Mouse (Mus musculus): ENCODE measurements around the gene Map4k2. TPM values are rescaled to one million over a fixed set of nuclear protein-coding genes. Genes with fewer than 3 reads are reported as not detected.

Map4k2 gene
- polyA plus RNA-seq, 1 experiment from 2014 or later, result 12.5 TPM

GRCm38 (mm10) chr19:6349215-6349983, 8.5 kb downstream of the Map4k2 start:
- H3K4me1 ChIP-seq, result peaks cover 45% of the 10 kb centered on the region
- H3K36me3 ChIP-seq, result peaks cover 59% of the 10 kb centered on the region
- H3K27me3 ChIP-seq (replicated peaks), result no peaks in the 10 kb centered on the region
- no peak overlapping the region for H3K4me3 ChIP-seq
- H3K9ac ChIP-seq, result 0 out of 2 replicates have a peak overlapping the region, but pooled peaks have one; percentile 51
- H3K27ac ChIP-seq (replicated peaks), result peak overlapping the region; percentile 61
- WGBS, result 30% methylated on average over 14 of the region's 14 CpGs
- H3K4me2 ChIP-seq, result no peak overlapping the region
- no peaks in the 10 kb centered on the region for H3K9me3 ChIP-seq
- ATAC-seq (ENCODE audit: extremely low read depth, insufficient number of reproducible peaks, low FRiP score, low TSS enrichment), result peak; percentile 23; the same call in 1 of the 2 replicates

DNA sequence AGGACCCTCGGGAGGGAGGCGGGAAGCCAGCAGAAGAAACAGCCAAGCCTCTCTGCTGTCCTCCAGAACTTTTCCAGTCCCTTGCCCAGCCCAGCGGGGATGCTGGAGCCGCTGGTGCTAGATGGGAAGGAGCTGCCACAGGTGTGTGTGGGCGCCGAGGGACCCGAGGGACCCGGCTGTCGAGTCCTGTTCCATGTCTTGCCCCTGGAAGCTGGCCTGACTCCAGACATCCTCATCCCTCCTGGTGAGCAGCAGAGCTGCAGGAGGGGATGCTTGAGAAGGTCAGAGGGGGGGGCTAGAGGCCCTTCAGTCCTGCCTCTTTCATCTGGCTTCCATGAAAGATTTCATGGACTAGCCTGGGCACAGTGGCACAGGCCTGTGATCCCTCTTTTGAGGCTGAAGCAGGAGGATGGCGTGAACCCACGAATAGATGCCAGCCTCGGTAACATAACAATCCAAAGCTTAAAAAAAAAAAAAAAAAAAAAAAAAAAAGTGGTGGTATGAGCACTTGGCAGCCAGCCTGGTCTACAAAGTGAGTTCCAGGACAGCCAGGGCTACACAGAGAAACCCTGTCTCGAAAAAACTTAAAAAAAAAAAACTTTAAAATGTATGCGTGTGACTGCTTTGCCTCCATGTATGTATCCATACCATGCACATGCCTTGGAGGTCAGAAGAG, 10.6 kb downstream of the Map4k2 start:
- Histone ChIP-seq H3K9me3 (no peaks in the 10 kb centered on the region), H3K4me2 (no peak overlapping the region), H3K27ac (replicated peaks) (no peak overlapping the region), H3K27me3 (replicated peaks) (no peaks in the 10 kb centered on the region), H3K4me1 (peaks cover 41% of the 10 kb centered on the region), H3K4me3 (no peak overlapping the region), H3K9ac (no peak overlapping the region), H3K36me3 (peaks cover 45% of the 10 kb centered on the region)
- 47% methylated on average over 14 of the region's 14 CpGs for WGBS
- ATAC-seq (ENCODE audit: extremely low read depth, insufficient number of reproducible peaks, low FRiP score, low TSS enrichment), result no peak

- H3K27ac ChIP-seq (replicated peaks), result no peak overlapping the region
- no peaks in the 10 kb centered on the region for H3K27me3 ChIP-seq (replicated peaks)
- WGBS, result 79% methylated on average over 2 of the region's 2 CpGs
- H3K9me3 ChIP-seq, result no peaks in the 10 kb centered on the region
- ATAC-seq (ENCODE audit: extremely low read depth, insufficient number of reproducible peaks, low FRiP score, low TSS enrichment), result no peak
- no peak overlapping the region for H3K4me3 ChIP-seq
- H3K4me1 ChIP-seq, result peaks cover 41% of the 10 kb centered on the region
- no peak overlapping the region for H3K9ac ChIP-seq
- H3K36me3 ChIP-seq, result peaks cover 39% of the 10 kb centered on the region
- H3K4me2 ChIP-seq, result no peak overlapping the region
Observed at GRCm38 (mm10) chr19:6352107-6352505, 11.2 kb downstream of the Map4k2 start.

DNA sequence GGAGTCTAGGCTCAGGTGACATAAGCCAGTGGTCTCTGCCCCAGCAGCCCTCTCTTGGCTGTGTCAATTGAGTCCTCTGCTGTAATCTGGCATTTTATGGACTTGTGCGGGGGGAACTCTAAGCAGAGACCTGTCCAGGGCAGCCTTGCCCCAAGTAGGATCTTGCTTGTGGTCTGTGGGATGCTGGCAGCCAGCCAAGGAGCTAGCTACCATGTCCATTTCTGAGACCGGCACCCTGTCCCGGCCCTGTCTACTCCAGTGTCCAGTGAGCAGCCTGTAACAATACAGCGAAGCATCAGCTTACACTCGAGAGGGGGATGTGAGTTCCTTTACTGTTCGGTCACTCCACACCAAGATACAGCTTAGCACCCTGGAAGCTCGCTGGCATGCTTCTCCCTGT, 13.1 kb downstream of the Map4k2 start:
- H3K4me3 ChIP-seq, result no peak overlapping the region
- H3K27ac ChIP-seq (replicated peaks), result no peak overlapping the region
- no peaks in the 10 kb centered on the region for H3K27me3 ChIP-seq (replicated peaks)
- WGBS, result 70% methylated on average over 7 of the region's 7 CpGs
- H3K9me3 ChIP-seq, result no peaks in the 10 kb centered on the region
- H3K9ac ChIP-seq, result no peak overlapping the region
- no peak overlapping the region for H3K4me2 ChIP-seq
- ATAC-seq (ENCODE audit: extremely low read depth, insufficient number of reproducible peaks, low FRiP score, low TSS enrichment), result no peak
- peaks cover 32% of the 10 kb centered on the region for H3K36me3 ChIP-seq
- peaks cover 26% of the 10 kb centered on the region for H3K4me1 ChIP-seq

DNA sequence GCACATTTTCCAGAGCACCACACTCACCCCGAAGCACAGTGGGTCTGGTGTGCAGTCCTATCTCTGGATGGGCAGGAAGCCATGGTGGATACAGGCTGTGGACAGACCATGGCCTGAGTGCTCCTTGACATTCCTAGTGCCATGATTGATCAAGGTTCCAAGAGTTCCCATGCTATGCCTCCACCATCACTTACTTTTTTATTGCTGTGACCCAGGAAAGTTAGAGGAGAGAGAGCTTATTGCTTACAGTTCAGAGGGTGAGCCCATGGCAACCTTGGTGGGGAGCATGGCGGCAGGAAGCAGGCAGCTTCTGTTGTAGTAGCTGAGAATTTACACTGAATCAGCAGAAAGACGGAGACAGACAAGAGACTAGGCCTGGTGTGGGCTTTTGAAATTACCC, 20.4 kb downstream of the Map4k2 start:
- H3K4me2 ChIP-seq, result no peak overlapping the region
- H3K27ac ChIP-seq (replicated peaks), result no peak overlapping the region
- H3K9ac ChIP-seq, result no peak overlapping the region
- H3K9me3 ChIP-seq, result no peaks in the 10 kb centered on the region
- ATAC-seq (ENCODE audit: extremely low read depth, insufficient number of reproducible peaks, low FRiP score, low TSS enrichment), result no peak
- H3K4me1 ChIP-seq, result peaks cover 23% of the 10 kb centered on the region
- H3K36me3 ChIP-seq, result peaks cover 35% of the 10 kb centered on the region
- H3K27me3 ChIP-seq (replicated peaks), result no peaks in the 10 kb centered on the region
- 84% methylated on average over 3 of the region's 3 CpGs for WGBS
- H3K4me3 ChIP-seq, result no peak overlapping the region

DNA sequence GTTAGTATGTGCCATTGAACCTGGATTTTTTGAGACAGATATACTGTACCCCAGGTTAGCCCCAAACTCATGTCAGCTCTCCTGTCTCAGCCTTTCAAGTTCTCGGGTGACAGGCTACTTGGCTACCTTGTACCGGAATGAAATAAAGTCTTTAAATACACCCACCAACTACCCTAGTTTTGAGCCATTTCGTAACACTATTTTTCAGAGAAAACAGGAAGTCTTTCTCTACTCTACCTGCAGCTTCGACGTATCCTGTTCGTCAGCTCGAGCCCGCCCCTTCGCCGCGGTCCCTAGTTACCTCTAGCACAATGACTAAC, 22.1 kb downstream of the Map4k2 start:
- H3K27me3 ChIP-seq (replicated peaks), result no peaks in the 10 kb centered on the region
- H3K9me3 ChIP-seq, result no peaks in the 10 kb centered on the region
- peak overlapping the region; percentile 81 for H3K27ac ChIP-seq (replicated peaks)
- ATAC-seq (ENCODE audit: extremely low read depth, insufficient number of reproducible peaks, low FRiP score, low TSS enrichment), result no peak
- H3K9ac ChIP-seq, result peak overlapping the region; percentile 79
- peak overlapping the region; percentile 100 for H3K4me3 ChIP-seq
- peaks cover 39% of the 10 kb centered on the region for H3K4me1 ChIP-seq
- H3K4me2 ChIP-seq, result peak overlapping the region; percentile 85
- WGBS, result 1% methylated on average over 11 of the region's 11 CpGs
- peaks cover 53% of the 10 kb centered on the region for H3K36me3 ChIP-seq

GRCm38 (mm10) chr19:6363411-6364240, 22.7 kb downstream of the Map4k2 start, which contains the start of gene Sf1:
Sf1 (plus strand) TSS chr19:6363690.
- Histone ChIP-seq H3K27me3 (replicated peaks) (no peaks in the 10 kb centered on the region), H3K4me1 (peaks cover 44% of the 10 kb centered on the region), H3K4me2 (peak within 1 kb of the TSS; percentile 85), H3K36me3 (peaks cover 57% of the 10 kb centered on the region), H3K27ac (replicated peaks) (peak within 1 kb of the TSS; percentile 99), H3K4me3 (peak within 1 kb of the TSS; percentile 100), H3K9me3 (no peaks in the 10 kb centered on the region), H3K9ac (peak within 1 kb of the TSS; percentile 100)
- ATAC-seq (ENCODE audit: extremely low read depth, insufficient number of reproducible peaks, low FRiP score, low TSS enrichment), result peak; percentile 91
- WGBS, result under 1% methylated on average over 76 of the region's 85 CpGs

DNA sequence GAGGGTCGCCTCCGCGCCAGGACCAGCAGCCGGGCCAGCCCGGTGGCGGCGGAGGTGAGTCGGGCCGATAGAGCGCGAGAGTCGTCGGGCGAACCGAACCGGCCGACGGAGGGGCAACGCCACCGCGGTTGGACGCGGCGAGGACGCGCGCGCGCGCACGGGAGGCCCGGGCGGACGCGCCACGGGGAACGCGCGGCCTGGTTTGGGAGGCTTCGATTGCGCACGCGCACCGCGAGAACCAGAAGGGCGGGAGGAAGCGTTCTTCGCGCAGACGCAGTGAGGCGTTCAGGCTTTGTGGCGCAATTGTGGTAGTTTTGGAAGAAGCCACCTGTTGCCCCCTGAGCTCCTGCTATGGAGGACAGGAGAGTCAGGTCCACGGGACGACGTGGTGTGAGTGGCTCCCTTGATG, 23.4 kb downstream of the Map4k2 start:
- Histone ChIP-seq H3K27ac (replicated peaks) (peak overlapping the region; percentile 99), H3K36me3 (peaks cover 60% of the 10 kb centered on the region), H3K4me2 (peak overlapping the region; percentile 85), H3K27me3 (replicated peaks) (no peaks in the 10 kb centered on the region), H3K9me3 (no peaks in the 10 kb centered on the region), H3K9ac (peak overlapping the region; percentile 100), H3K4me3 (peak overlapping the region; percentile 100), H3K4me1 (peaks cover 48% of the 10 kb centered on the region)
- no peak for ATAC-seq (ENCODE audit: extremely low read depth, insufficient number of reproducible peaks, low FRiP score, low TSS enrichment)
- under 1% methylated on average over 55 of the region's 55 CpGs for WGBS

DNA sequence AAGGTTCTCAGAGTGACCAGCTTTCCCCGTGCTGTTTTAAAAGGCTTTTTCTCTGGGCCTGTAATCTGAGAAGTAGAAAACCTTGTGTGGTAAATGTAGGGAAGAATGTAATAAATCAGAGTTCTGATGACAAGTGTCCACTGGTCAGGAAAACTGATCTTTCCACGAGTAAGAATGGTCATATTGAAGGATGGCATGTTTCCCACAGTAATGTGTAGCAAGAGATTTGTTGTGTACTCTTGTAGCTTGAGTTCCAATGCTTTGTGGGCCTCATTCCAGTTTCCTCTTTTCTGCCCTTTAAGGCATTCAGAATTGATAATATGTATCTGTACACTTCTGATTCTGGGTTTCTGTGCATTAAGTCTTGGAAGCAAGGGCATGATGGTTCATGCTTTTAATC, 23.9 kb downstream of the Map4k2 start:
- peaks cover 65% of the 10 kb centered on the region for H3K36me3 ChIP-seq
- no peaks in the 10 kb centered on the region for H3K9me3 ChIP-seq
- 3% methylated on average over 2 of the region's 2 CpGs for WGBS

GRCm38 (mm10) chr19:6370175-6370574, 29.2 kb downstream of the Map4k2 start:
- no peaks in the 10 kb centered on the region for H3K27me3 ChIP-seq (replicated peaks)
- H3K27ac ChIP-seq (replicated peaks), result no peak overlapping the region
- H3K4me2 ChIP-seq, result no peak overlapping the region
- no peak for ATAC-seq (ENCODE audit: extremely low read depth, insufficient number of reproducible peaks, low FRiP score, low TSS enrichment)
- peaks cover 100% of the 10 kb centered on the region for H3K36me3 ChIP-seq
- 82% methylated on average over 2 of the region's 2 CpGs for WGBS
- H3K9ac ChIP-seq, result no peak overlapping the region
- no peaks in the 10 kb centered on the region for H3K9me3 ChIP-seq
- H3K4me3 ChIP-seq, result no peak overlapping the region
- H3K4me1 ChIP-seq, result peaks cover 44% of the 10 kb centered on the region

More for the DNA sequence above, 23.9 kb downstream of the Map4k2 start:
- peak overlapping the region; percentile 100 for H3K4me3 ChIP-seq
- H3K27me3 ChIP-seq (replicated peaks), result no peaks in the 10 kb centered on the region
- H3K9ac ChIP-seq, result peak overlapping the region; percentile 100
- H3K4me1 ChIP-seq, result peaks cover 48% of the 10 kb centered on the region
- ATAC-seq (ENCODE audit: extremely low read depth, insufficient number of reproducible peaks, low FRiP score, low TSS enrichment), result no peak
- H3K4me2 ChIP-seq, result peak overlapping the region; percentile 85
- peak overlapping the region; percentile 99 for H3K27ac ChIP-seq (replicated peaks)

- H3K4me1 ChIP-seq, result peaks cover 35% of the 10 kb centered on the region
- H3K9ac ChIP-seq, result no peak overlapping the region
- 83% methylated on average over 3 of the region's 3 CpGs for WGBS
- peaks cover 100% of the 10 kb centered on the region for H3K36me3 ChIP-seq
- no peaks in the 10 kb centered on the region for H3K27me3 ChIP-seq (replicated peaks)
- H3K9me3 ChIP-seq, result no peaks in the 10 kb centered on the region
- ATAC-seq (ENCODE audit: extremely low read depth, insufficient number of reproducible peaks, low FRiP score, low TSS enrichment), result no peak
- H3K4me3 ChIP-seq, result no peak overlapping the region
- no peak overlapping the region for H3K4me2 ChIP-seq
- no peak overlapping the region for H3K27ac ChIP-seq (replicated peaks)
Observed at GRCm38 (mm10) chr19:6372433-6372832, 31.5 kb downstream of the Map4k2 start.
